Mouse (Mus musculus) hindbrain, postnatal 0 days (tissue): ENCODE data around the gene Sart1. TPM values are rescaled to one million over a fixed set of nuclear protein-coding genes. Genes with fewer than 3 reads are reported as not detected.
"Not testable (repeated sequence)": the region's sequence is repeated elsewhere in the genome, so short reads cannot be mapped to it uniquely, and the experiment has no call there.

Experiments used
- ATAC-seq: fragments of 200-750 bp; cut with Nextera tagmentation; 2 replicates; pipeline ENCODE4 v1.8.0; 2017; ENCODE audit warnings: mild to moderate bottlenecking, moderate TSS enrichment, moderate library complexity
- DNase-seq: peaks from one replicate; pipeline ENCODE4 v3.0.0-alpha.2; 2015; ENCODE audit warnings: low spot score
- H3K27ac ChIP-seq: fragments of 300-500 bp; sonication (generic); 2 replicates; pipeline ENCODE4 v1.5.1; 2014; ENCODE audit warnings: mild to moderate bottlenecking
- H3K27me3 ChIP-seq: fragments of 300-500 bp; sonication (generic); 2 replicates; pipeline ENCODE4 v1.6.1; 2014; ENCODE audit warnings: low read length, mixed read lengths; ENCODE audit not compliant: insufficient read depth
- H3K36me3 ChIP-seq: fragments of 300-500 bp; sonication (generic); 2 replicates; pipeline ENCODE4 v1.6.1; 2014; ENCODE audit warnings: low read length, mixed read lengths; ENCODE audit not compliant: insufficient read depth
- H3K4me1 ChIP-seq: fragments of 300-500 bp; sonication (generic); 2 replicates; pipeline ENCODE4 v1.6.1; 2014; ENCODE audit warnings: antibody characterized with exemption, low read length, mixed read lengths; ENCODE audit not compliant: insufficient read depth
- H3K4me2 ChIP-seq: fragments of 300-500 bp; sonication (generic); 2 replicates; pipeline ENCODE4 v1.6.1; 2014; ENCODE audit warnings: low read depth, mild to moderate bottlenecking, low read length, moderate library complexity, mixed read lengths
- H3K4me3 ChIP-seq: fragments of 300-500 bp; sonication (generic); 2 replicates; pipeline ENCODE4 v1.5.1; 2014; ENCODE audit warnings: low read length
- H3K9ac ChIP-seq: fragments of 300-500 bp; sonication (generic); replicated peaks from 2 replicates; pipeline ENCODE4 v1.6.1; 2014; ENCODE audit warnings: mild to moderate bottlenecking, low read length, moderate library complexity, mixed read lengths
- H3K9me3 ChIP-seq: fragments of 300-500 bp; sonication (generic); 2 replicates; pipeline ENCODE4 v1.6.1; 2016; ENCODE audit warnings: low read length, mixed read lengths
- CTCF ChIP-seq: IDR thresholded peaks from 2 replicates; pipeline ENCODE4 v1.5.1; 2016; ENCODE audit warnings: antibody characterized with exemption, control low read depth, low read depth
- WGBS: fragments of 180-500 bp; shearing (Covaris S2); extraction: QIAGEN DNeasy Blood & Tissue Kit; methylation state at CpG from one replicate; pipeline ENCODE4 v1.1.7; 2014; 5-methylcytosine and 5-hydroxymethylcytosine counted together
- polyA plus RNA-seq: library from polyadenylated mRNA; unstranded; fragments of >200 nt; fragmentation: Nextera tagmentation; extraction: Ambion mirVana; gene quantifications from 2 replicates; pipeline ENCODE4 v1.2.1, GENCODE M21; 2015
- total RNA-seq: library from RNA; depleted of rRNA; stranded (reverse); fragments of >200 nt; gene quantifications from 2 replicates; pipeline ENCODE4 v1.2.3, GENCODE M21; 2014

Gene Sart1
- total and polyA plus RNA-seq, 2 experiments from 2014 or later = 30.5 to 45.0 TPM

DNA sequence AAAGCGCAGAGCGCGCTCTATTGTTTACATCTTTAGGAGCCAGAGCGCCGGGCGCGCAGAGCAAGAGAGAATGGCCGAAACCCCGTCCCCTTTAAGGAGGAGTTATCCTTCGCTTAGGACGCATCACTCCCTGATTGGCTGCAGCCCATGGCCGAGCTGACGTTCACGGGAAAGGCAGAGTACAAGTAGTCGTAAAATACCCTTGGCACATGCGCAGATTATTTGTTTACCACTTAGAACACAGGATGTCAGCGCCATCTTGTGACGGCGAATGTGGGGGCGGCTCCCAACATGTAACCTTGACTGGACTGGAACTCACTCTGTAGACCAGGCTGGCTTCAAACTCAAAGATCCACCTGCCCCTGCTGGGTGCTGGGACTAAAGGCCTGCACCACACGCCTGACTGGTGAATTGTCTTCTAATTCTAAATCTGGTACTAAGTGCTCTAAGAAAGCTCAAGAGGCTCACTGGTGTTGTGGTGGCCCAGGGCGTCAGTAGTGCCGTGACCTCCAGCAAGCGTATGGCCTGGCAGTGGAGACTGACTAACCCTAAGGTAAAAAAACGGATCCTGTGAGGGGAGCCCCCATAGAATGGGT is 18.1 kb upstream of the Sart1 start:
- peak overlapping the region; percentile 71 for H3K9ac ChIP-seq
- DNase-seq (peak; percentile 38), ATAC-seq (peak; percentile 85)
- peak overlapping the region; percentile 95 for H3K27ac ChIP-seq
- 9% methylated on average over 20 of the region's 25 CpGs for WGBS
- H3K4me2 ChIP-seq = peak overlapping the region; percentile 81
- not testable (repeated sequence) for H3K36me3 ChIP-seq, H3K9me3 ChIP-seq, H3K27me3 ChIP-seq
- 0 out of 2 replicates have a peak, but pooled peaks cover 11% of the 10 kb centered on the region for H3K4me1 ChIP-seq
- peak overlapping the region; percentile 55 for H3K4me3 ChIP-seq
- TF ChIP-seq CTCF = peak; percentile 23; the same call in 1 of the 2 replicates

DNA sequence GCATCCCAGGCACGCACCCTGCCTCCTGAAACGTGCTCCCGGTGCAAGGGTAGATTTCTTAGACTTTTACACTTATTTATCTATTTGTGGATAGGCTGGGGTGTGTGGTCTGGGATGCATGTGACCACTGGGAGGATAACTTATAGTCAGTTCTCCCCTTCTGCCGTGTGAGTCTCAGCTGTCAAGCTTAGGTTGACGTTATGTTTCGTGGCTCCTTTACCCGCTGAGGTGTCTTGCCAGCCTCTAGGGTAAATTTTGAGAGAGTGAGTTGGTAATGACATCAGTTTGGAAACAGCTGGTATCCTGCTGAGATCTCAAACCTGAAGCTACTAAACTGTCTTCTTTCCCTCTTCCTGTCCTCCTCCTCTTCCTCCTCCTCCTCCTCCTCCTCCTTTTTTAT is 17.4 kb upstream of the Sart1 start:
- peak overlapping the region; percentile 59 for H3K4me2 ChIP-seq
- ATAC-seq (no peak), DNase-seq (no peak)
- TF ChIP-seq CTCF = no peak
- WGBS = 24% methylated on average over 7 of the region's 7 CpGs
- H3K9ac ChIP-seq = no peak overlapping the region; the same call in 1 of the 2 replicates
- H3K27ac ChIP-seq = peak overlapping the region; percentile 62; the same call in 1 of the 2 replicates
- H3K36me3 ChIP-seq = no peaks in the 10 kb centered on the region
- H3K4me3 ChIP-seq = peak overlapping the region; percentile 30
- H3K9me3 ChIP-seq = no peaks in the 10 kb centered on the region
- H3K4me1 ChIP-seq = 0 out of 2 replicates have a peak, but pooled peaks cover 11% of the 10 kb centered on the region
- H3K27me3 ChIP-seq = no peaks in the 10 kb centered on the region

DNA sequence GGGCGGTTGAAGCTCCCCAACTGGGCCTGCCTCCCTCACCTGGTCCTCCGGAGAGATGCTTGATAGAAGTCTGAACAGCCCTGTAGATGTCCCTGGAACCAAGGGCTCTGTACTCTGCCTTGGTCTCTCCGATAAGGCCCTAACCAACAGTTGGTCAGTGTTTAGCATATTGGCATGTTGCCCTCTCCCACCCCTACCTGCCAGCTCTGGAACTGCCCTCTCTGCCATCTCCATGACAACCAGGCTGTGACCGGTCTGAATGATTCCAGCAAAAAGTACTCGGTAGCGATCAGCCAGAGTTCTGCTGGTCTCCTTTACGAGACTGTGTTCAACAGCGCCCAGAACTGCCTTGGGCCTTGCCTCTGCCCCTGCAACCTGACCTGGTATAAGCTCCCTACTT is 13.8 kb upstream of the Sart1 start, which contains the start of gene Tsga10ip:
TSS of gene Tsga10ip (minus strand) at position 234 of the 400 bp plus-strand sequence.
- no peak for TF ChIP-seq CTCF
- Histone ChIP-seq H3K9ac (no peak within 1 kb of the TSS), H3K9me3 (no peaks in the 10 kb centered on the region), H3K27me3 (no peaks in the 10 kb centered on the region), H3K4me3 (no peak within 1 kb of the TSS), H3K4me2 (no peak within 1 kb of the TSS), H3K27ac (no peak within 1 kb of the TSS), H3K4me1 (0 out of 2 replicates have a peak, but pooled peaks cover 3% of the 10 kb centered on the region), H3K36me3 (no peaks in the 10 kb centered on the region)
- DNase-seq (no peak), ATAC-seq (no peak)
- 67% methylated on average over 8 of the region's 8 CpGs for WGBS

DNA sequence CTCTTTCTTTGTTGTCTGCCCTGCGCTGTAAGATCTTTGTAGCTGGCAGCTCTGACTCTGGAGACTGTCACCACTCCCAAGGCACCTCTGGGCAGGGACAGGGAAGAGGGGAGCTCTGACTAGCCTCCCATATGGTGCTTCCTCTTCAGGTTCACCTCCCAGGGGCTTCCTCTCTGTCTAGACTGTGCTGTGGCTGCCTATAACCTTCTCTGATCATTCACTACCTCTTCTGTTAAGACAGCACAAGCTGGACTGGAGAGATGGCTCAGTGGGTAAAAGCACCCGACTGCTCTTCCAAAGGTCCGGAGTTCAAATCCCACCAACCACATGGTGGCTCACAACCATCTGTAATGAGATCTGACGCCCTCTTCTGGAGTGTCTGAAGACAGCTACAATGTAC is 12.6 kb upstream of the Sart1 start:
- not testable (repeated sequence) for H3K27ac ChIP-seq, H3K36me3 ChIP-seq, H3K4me3 ChIP-seq, H3K9me3 ChIP-seq, H3K9ac ChIP-seq, H3K27me3 ChIP-seq, H3K4me2 ChIP-seq, ATAC-seq, DNase-seq, H3K4me1 ChIP-seq
- 69% methylated on average over 4 of the region's 4 CpGs for whole genome bisulfite sequencing

DNA sequence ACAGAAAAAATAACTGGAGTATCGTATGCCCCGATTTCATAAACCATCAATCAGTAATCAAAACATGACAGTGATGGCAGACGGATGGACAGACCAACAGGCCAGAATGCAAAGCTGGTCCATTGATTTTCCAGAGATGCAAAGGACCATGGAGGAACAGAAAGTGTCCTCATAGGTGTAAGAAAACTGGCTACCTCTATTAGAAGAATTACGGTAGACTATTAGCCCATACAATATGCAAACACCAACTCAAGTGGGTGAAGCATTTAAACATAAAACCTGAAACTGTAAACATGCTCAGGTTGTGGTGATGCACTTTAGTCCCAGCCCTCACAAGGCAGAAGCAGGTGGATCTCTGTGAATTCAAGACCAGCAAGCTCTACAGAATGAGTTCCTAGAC is 6.9 kb upstream of the Sart1 start:
- H3K27ac ChIP-seq = no peak overlapping the region
- H3K4me2 ChIP-seq = no peak overlapping the region
- H3K27me3 ChIP-seq = no peaks in the 10 kb centered on the region
- no peak overlapping the region for H3K9ac ChIP-seq
- H3K4me1 ChIP-seq = no peaks in the 10 kb centered on the region
- ATAC-seq = no peak
- DNase-seq = no peak
- H3K9me3 ChIP-seq = no peaks in the 10 kb centered on the region
- H3K36me3 ChIP-seq = no peaks in the 10 kb centered on the region
- TF ChIP-seq CTCF = no peak
- WGBS = 71% methylated on average over 4 of the region's 4 CpGs
- H3K4me3 ChIP-seq = no peak overlapping the region

DNA sequence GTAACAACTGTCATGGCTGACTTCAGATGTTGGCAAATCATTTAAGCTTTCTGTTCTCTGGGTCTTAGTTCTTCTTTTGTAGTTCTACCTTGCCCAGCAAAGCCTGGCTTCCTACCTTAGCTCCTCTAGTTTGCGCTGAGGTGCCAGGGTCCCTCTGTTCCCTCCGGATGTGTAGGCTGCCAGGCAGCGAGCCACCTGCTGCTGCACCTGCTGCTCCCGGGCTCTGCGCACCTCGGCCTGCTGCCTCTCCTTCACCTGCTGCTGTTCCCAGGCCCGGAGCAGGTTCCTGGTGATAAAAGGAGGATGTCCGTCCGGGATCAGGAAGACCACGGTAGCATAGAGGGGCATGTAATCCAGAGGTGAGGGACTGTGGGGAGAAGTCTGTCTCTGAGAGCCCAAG is 5.7 kb upstream of the Sart1 start:
- DNase-seq (no peak), ATAC-seq (no peak)
- H3K4me3 ChIP-seq = no peak overlapping the region
- no peak overlapping the region for H3K27ac ChIP-seq
- no peaks in the 10 kb centered on the region for H3K9me3 ChIP-seq
- H3K27me3 ChIP-seq = no peaks in the 10 kb centered on the region
- 54% methylated on average over 10 of the region's 10 CpGs for WGBS
- no peaks in the 10 kb centered on the region for H3K36me3 ChIP-seq
- no peak overlapping the region for H3K4me2 ChIP-seq
- no peak overlapping the region for H3K9ac ChIP-seq
- no peak for TF ChIP-seq CTCF
- peaks cover 4% of the 10 kb centered on the region; the same call in 1 of the 2 replicates for H3K4me1 ChIP-seq

DNA sequence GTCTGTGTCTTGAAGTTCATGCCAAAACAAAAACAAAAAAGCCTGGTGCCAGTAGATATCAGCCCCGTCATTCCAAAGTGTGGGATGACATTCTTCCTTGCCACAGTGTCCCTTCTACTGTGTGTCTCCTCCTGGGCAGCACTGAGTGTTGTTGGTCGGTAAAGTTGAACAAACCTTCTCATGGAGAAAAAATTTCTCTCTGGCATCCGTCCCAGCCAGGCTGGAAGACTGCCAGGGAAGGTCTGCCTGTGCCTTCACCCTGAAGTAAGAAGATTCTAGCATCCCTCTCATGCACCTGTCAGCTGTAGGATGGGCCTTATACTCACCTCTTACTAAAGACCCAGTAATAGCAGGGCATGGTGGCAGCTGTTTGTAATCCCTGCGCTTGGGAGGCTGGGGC is 4.4 kb upstream of the Sart1 start:
- no peak overlapping the region for H3K4me3 ChIP-seq
- DNase-seq = peak; percentile 48
- no peaks in the 10 kb centered on the region for H3K9me3 ChIP-seq
- H3K9ac ChIP-seq = no peak overlapping the region
- TF ChIP-seq CTCF = no peak
- no peaks in the 10 kb centered on the region for H3K36me3 ChIP-seq
- H3K4me2 ChIP-seq = no peak overlapping the region
- no peak for ATAC-seq
- H3K27me3 ChIP-seq = no peaks in the 10 kb centered on the region
- no peak overlapping the region for H3K27ac ChIP-seq
- 49% methylated on average over 4 of the region's 4 CpGs for WGBS
- H3K4me1 ChIP-seq = peaks cover 5% of the 10 kb centered on the region; the same call in 1 of the 2 replicates
